Mouse (Mus musculus) forebrain, embryonic 14.5 days (tissue): Measurements from ENCODE around the gene Amz1. TPM values are rescaled to one million over a fixed set of nuclear protein-coding genes. Genes with fewer than 3 reads are reported as not detected.

Source experiments
- ATAC-seq: fragments of 200-750 bp; cut with Nextera tagmentation; 2 replicates; pipeline ENCODE4 v1.8.0; 2017; ENCODE audit warnings: mild to moderate bottlenecking, moderate library complexity
- DNase-seq: peaks from one replicate; pipeline ENCODE4 v3.0.0-alpha.2; 2015; ENCODE audit warnings: low spot score
- H3K27ac ChIP-seq: fragments of 300-500 bp; sonication (generic); 2 replicates; pipeline ENCODE4 v1.5.1; 2014; ENCODE audit warnings: low read depth, mild to moderate bottlenecking, control low read depth, low read length, moderate library complexity
- H3K27me3 ChIP-seq: fragments of 300-500 bp; sonication (generic); replicated peaks from 2 replicates; pipeline ENCODE4 v1.6.1; 2014; ENCODE audit warnings: low read length, control low read depth, mixed read lengths; ENCODE audit not compliant: control insufficient read depth, insufficient read depth
- H3K36me3 ChIP-seq: fragments of 300-500 bp; sonication (generic); 2 replicates; pipeline ENCODE4 v1.6.1; 2014; ENCODE audit warnings: low read length, control low read depth; ENCODE audit not compliant: control insufficient read depth, insufficient read depth
- H3K4me1 ChIP-seq: fragments of 300-500 bp; sonication (generic); 2 replicates; pipeline ENCODE4 v1.6.1; 2014; ENCODE audit warnings: antibody characterized with exemption, low read length, control low read depth; ENCODE audit not compliant: control insufficient read depth, insufficient read depth
- H3K4me2 ChIP-seq: fragments of 300-500 bp; sonication (generic); 2 replicates; pipeline ENCODE4 v1.6.1; 2014; ENCODE audit warnings: mild to moderate bottlenecking, control low read depth, low read length
- H3K4me3 ChIP-seq: fragments of 300-500 bp; sonication (generic); 2 replicates; pipeline ENCODE4 v1.5.1; 2014; ENCODE audit warnings: low read depth, low read length, control low read depth
- H3K9ac ChIP-seq: fragments of 300-500 bp; sonication (generic); 2 replicates; pipeline ENCODE4 v1.6.1; 2014; ENCODE audit warnings: mild to moderate bottlenecking, low read length, control low read depth, moderate library complexity
- H3K9me3 ChIP-seq: fragments of 300-500 bp; sonication (generic); replicated peaks from 2 replicates; pipeline ENCODE4 v1.6.1; 2016; ENCODE audit warnings: low read length, control low read depth, mixed read lengths; ENCODE audit not compliant: control insufficient read depth
- WGBS: fragments of 180-500 bp; shearing (Covaris S2); extraction: QIAGEN DNeasy Blood & Tissue Kit; methylation state at CpG from one replicate; pipeline ENCODE4 v1.1.7; 2014; 5-methylcytosine and 5-hydroxymethylcytosine counted together
- polyA plus RNA-seq: library from polyadenylated mRNA; unstranded; fragments of >200 nt; fragmentation: Nextera tagmentation; extraction: Ambion mirVana; gene quantifications from 2 replicates; pipeline ENCODE4 v1.2.1, GENCODE M21; 2014

Gene Amz1
- polyA plus RNA-seq, 1 experiment from 2014 or later: 2.6 TPM

DNA sequence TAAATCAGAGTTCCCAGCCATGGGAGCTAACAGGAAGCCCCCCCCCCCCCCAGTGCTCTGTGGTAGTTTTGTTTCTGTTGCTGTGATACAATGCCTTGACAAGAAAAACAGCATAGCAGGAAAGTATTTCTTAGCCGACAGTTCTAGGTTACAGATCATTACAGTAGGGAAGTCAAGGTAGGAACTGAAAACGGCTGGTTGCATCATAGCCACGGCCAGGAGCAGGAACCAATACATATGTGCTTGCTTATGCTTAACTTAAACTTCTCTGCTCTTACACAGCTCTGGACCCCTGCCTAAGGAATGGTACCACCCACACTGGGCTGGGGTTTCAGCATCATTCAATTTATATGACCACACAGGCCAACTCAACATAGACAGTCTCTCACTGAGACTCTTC is 9.4 kb downstream of the Amz1 start:
- no peaks in the 10 kb centered on the region for H3K36me3 ChIP-seq
- ATAC-seq (no peak), DNase-seq (no peak)
- WGBS: 80% methylated on average over 3 of the region's 3 CpGs
- no peak overlapping the region for H3K4me2 ChIP-seq
- peaks cover 4% of the 10 kb centered on the region; the same call in 1 of the 2 replicates for H3K4me1 ChIP-seq
- H3K9me3 ChIP-seq: no peaks in the 10 kb centered on the region
- no peak overlapping the region for H3K27ac ChIP-seq
- H3K4me3 ChIP-seq: no peak overlapping the region
- H3K9ac ChIP-seq: no peak overlapping the region
- peaks cover 16% of the 10 kb centered on the region; the same call in 1 of the 2 replicates for H3K27me3 ChIP-seq

DNA sequence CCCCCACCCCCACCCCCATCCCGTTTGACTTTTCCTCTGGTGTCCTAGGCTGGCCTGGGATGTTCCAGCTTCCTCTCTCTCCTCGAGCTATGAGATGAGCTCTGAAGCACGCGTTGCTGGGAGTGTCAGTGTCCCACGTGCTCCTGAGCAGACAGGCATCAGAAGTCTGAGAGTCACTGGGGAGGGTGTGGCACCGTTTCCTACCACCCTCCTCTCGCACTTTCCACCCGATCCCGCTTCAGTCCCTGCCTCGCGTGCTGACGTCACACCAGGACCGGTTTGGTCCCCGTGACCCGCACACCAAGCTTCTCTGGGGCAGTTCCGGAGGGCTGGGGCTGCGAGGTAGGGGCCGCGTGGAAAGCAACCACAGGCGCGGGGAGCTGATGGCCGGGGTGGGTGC is 11.4 kb downstream of the Amz1 start:
- Histone ChIP-seq H3K27me3 (peaks cover 16% of the 10 kb centered on the region; the same call in 1 of the 2 replicates), H3K36me3 (no peaks in the 10 kb centered on the region), H3K4me1 (peaks cover 4% of the 10 kb centered on the region; the same call in 1 of the 2 replicates), H3K4me3 (peak overlapping the region; percentile 17), H3K9me3 (no peaks in the 10 kb centered on the region), H3K4me2 (peak overlapping the region; percentile 45), H3K9ac (no peak overlapping the region; the same call in 1 of the 2 replicates), H3K27ac (no peak overlapping the region)
- ATAC-seq: no peak
- peak; percentile 30 for DNase-seq
- 4% methylated on average over 22 of the region's 22 CpGs for WGBS

DNA sequence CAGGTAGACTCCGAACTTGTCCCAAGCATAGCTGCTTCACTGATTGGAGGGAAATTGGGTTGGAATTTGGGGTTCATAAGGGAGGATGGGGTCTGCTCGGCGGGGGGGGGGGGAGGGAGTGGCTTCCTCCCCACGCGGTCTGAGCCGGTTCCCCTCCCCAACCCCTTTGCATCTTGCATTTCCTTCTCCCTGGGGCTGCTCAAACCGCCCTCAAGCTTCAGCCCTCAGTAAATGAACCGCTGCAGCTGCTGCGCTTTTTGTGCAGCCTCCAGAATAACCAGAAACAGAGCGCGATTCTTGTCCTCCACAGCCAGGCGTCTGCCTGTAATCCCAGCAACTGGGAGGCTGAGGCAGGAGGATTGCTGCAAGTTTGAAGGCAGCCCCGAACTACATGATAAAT is 12.2 kb downstream of the Amz1 start:
- Histone ChIP-seq H3K4me2 (peak overlapping the region; percentile 45; the same call in 1 of the 2 replicates), H3K36me3 (no peaks in the 10 kb centered on the region), H3K9ac (no peak overlapping the region), H3K4me1 (peaks cover 4% of the 10 kb centered on the region; the same call in 1 of the 2 replicates), H3K27ac (no peak overlapping the region), H3K27me3 (peaks cover 16% of the 10 kb centered on the region; the same call in 1 of the 2 replicates), H3K4me3 (no peak overlapping the region), H3K9me3 (no peaks in the 10 kb centered on the region)
- WGBS: 28% methylated on average over 12 of the region's 13 CpGs
- ATAC-seq (no peak), DNase-seq (no peak)

DNA sequence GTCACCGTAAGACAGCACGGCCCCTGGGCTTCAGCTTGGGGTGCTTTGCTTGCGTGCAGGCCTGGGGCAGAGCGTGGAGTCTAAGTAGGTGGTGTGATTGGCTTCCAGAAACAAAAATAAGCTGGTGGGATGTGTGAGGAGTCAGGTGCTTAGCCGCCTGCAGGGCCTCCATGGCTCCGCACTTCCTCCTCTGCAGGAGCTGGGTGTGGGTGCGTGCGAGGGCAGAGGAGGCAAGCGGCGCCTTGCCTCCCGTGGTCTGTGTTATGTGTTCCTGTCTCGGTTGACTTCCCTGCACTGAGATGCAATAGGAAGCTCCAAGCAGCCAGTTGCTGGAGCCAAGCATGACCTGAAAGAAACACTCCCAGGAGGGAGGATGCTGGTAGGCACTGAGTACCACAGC is 15.9 kb downstream of the Amz1 start:
- Histone ChIP-seq H3K4me3 (no peak overlapping the region), H3K9me3 (no peaks in the 10 kb centered on the region), H3K4me2 (no peak overlapping the region), H3K4me1 (peaks cover 6% of the 10 kb centered on the region; the same call in 1 of the 2 replicates), H3K27ac (no peak overlapping the region), H3K9ac (no peak overlapping the region), H3K36me3 (no peaks in the 10 kb centered on the region), H3K27me3 (peaks cover 16% of the 10 kb centered on the region; the same call in 1 of the 2 replicates)
- 90% methylated on average over 12 of the region's 12 CpGs for WGBS
- ATAC-seq: no peak
- DNase-seq: no peak

DNA sequence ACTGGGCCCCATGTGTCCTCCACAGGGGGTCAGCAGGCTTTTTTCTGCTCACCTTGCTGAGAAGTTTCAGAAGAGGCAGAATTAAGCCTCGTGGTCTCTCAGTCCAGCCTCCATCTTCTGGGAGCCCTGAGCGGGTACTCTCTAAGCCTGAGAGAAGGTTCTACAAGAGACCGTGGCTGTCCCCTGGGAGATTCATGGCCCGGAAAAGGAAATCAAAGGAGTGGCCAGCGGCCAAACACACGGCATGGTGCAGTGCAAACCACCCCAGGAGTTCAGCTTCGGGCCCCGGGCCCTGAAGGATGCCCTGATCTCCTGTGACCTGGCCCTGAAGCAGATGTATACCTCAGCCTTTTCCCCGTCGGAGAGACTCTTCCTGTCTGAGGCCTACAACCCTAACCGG is 17.1 kb downstream of the Amz1 start:
- H3K27me3 ChIP-seq: peaks cover 6% of the 10 kb centered on the region; the same call in 1 of the 2 replicates
- no peak for ATAC-seq
- no peak overlapping the region for H3K4me2 ChIP-seq
- H3K9ac ChIP-seq: no peak overlapping the region
- H3K4me1 ChIP-seq: 0 out of 2 replicates have a peak, but pooled peaks cover 2% of the 10 kb centered on the region
- H3K36me3 ChIP-seq: no peaks in the 10 kb centered on the region
- H3K4me3 ChIP-seq: no peak overlapping the region
- DNase-seq: no peak
- H3K9me3 ChIP-seq: no peaks in the 10 kb centered on the region
- WGBS: 83% methylated on average over 11 of the region's 11 CpGs
- H3K27ac ChIP-seq: no peak overlapping the region

DNA sequence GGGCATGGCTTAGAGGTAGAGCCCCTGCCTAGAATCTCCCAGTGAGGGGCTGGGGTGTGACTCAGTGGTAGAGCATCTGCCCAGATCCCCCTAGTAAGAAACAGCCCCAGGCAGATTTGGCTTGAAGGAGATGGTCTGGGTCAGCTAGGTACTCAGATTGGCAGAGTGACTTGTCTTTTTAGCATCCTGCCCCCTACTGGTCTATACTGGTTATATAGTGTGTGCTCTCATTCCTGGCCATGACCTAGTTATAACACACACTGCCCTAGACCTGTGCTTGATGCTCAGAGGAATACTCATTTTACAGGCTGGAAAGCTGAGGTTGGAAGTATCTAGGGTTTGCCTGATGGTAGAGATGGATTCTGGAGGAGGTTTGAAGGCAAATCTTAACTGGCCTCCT is 17.9 kb downstream of the Amz1 start:
- Histone ChIP-seq H3K9ac (no peak overlapping the region), H3K9me3 (no peaks in the 10 kb centered on the region), H3K4me1 (0 out of 2 replicates have a peak, but pooled peaks cover 2% of the 10 kb centered on the region), H3K27me3 (no peaks in the 10 kb centered on the region), H3K36me3 (no peaks in the 10 kb centered on the region), H3K4me3 (no peak overlapping the region), H3K27ac (no peak overlapping the region), H3K4me2 (no peak overlapping the region)
- no peak for ATAC-seq
- peak; percentile 31 for DNase-seq

DNA sequence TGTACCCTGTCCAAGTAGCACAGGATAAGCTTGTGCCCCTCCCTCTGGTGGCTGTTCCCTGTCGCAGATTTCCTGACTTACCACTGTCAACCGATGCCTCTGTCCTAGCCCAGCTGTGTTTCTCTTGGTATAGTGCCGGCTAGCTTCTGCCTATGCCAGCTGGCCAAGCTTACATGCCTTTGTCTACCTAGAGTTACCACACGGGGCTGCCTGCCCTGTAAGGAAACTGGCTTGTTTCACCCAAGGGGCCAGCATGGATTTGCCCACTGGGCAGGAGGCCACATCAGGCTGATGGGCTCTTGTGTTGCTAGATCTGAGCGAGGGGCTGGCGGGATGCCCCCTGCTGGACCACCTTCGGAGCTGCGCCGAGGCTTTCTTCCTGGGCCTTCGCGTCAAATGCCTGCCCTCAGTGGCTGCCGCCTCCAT is 19.8 kb downstream of the Amz1 start:
- H3K9me3 ChIP-seq: no peaks in the 10 kb centered on the region
- H3K4me2 ChIP-seq: no peak overlapping the region
- ATAC-seq (peak; percentile 52), DNase-seq (peak; percentile 36)
- no peaks in the 10 kb centered on the region for H3K27me3 ChIP-seq
- no peaks in the 10 kb centered on the region for H3K36me3 ChIP-seq
- no peak overlapping the region for H3K4me3 ChIP-seq
- 24% methylated on average over 12 of the region's 12 CpGs for WGBS
- no peak overlapping the region for H3K9ac ChIP-seq
- no peak overlapping the region for H3K27ac ChIP-seq
- H3K4me1 ChIP-seq: 0 out of 2 replicates have a peak, but pooled peaks cover 2% of the 10 kb centered on the region

DNA sequence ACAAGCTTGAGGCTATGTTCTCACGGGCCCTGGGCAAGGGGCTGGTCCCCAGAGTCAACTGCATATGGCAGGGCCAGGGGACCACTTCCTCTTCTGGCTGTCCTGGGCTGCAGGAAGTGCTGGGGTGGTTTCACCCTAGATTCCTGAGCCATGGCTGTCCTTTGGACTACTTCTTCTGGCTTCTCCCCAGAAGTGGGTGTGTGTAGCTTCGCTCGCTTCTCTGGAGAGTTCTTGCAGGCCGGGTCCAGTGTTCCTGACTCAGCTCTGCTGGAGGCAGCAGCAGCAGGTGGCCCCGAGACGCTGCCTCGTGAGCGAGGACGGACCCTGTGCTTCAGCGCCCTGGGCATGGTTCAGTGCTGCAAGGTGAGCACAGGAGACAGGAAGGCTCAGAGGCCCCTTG is 24.5 kb downstream of the Amz1 start:
- DNase-seq (no peak), ATAC-seq (no peak)
- Histone ChIP-seq H3K9ac (no peak overlapping the region), H3K27ac (no peak overlapping the region), H3K27me3 (no peaks in the 10 kb centered on the region), H3K4me2 (no peak overlapping the region), H3K9me3 (0 out of 2 replicates have a peak, but pooled peaks cover 2% of the 10 kb centered on the region), H3K4me3 (no peak overlapping the region), H3K36me3 (no peaks in the 10 kb centered on the region), H3K4me1 (peaks cover 8% of the 10 kb centered on the region; the same call in 1 of the 2 replicates)
- WGBS: 84% methylated on average over 10 of the region's 10 CpGs

DNA sequence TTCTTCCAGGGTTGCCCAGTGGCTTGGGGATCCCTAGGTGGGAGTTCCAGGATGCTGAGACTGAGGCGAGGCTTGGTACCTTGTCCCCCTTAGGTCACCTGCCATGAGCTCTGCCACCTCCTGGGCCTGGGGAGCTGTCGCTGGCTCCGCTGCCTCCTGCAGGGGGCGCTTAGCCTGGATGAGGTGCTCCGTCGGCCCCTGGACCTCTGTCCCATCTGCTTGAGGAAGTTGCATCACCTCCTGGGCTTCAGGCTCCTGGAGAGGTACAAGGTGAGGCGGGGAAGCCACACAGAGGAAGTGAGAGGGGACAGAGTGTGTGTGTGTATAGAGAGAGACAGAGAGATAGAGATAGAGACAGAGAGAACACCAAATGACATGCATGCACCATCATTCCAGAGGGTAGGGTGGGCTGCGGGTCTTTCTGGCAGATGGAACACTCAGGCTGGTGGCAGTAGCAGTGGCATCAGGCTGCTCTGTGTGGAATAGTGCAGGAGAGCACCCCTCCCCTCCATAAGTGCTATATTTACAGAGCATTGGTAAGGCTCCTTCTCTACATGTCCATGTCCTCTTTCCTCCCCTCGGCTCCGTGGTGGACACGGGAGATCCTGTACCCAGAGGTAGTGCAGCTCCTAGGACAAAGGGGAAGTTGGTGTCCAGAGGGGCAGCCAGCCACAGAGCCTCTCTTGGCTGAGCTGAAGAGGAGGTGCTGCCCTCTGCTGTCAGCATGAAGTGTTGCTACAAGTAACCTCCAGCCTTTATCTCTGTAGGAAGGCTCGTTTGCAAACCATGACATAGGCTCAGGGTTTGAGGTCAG is 25.3 kb downstream of the Amz1 start:
- no peaks in the 10 kb centered on the region for H3K36me3 ChIP-seq
- peak overlapping the region; percentile 14; the same call in 1 of the 2 replicates for H3K4me3 ChIP-seq
- H3K9ac ChIP-seq: peak overlapping the region; percentile 45; the same call in 1 of the 2 replicates
- ATAC-seq: peak; percentile 72
- 0 out of 2 replicates have a peak overlapping the region, but pooled peaks have one; percentile 27 for H3K27ac ChIP-seq
- peaks cover 6% of the 10 kb centered on the region; the same call in 1 of the 2 replicates for H3K4me1 ChIP-seq
- 15% methylated on average over 12 of the region's 12 CpGs for WGBS
- H3K27me3 ChIP-seq: no peaks in the 10 kb centered on the region
- peak; percentile 83 for DNase-seq
- 0 out of 2 replicates have a peak, but pooled peaks cover 2% of the 10 kb centered on the region for H3K9me3 ChIP-seq
- peak overlapping the region; percentile 36 for H3K4me2 ChIP-seq
